Mouse (Mus musculus): ENCODE data around the gene Ppp4r1.

DNA sequence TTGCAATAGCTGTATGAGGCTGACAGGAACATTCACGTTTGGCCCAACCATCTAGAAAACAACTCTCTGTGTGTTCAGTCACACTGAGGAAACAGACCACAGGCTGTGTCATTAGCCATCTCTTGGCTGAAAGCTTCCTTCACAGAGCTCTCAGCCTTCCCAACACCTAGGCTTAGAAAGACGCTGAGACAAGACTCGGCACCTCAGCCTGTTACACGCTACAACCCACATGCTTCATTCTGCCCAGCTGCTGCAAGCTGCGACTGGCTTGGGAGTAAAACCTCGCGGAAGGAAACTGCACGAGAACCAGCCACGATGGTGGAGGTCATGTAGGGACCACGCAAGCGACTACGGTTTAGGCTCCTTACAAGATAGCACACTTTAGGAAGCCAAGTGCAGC, 81.5 kb downstream of the Ppp4r1 start:
- TF ChIP-seq CTCF (IDR thresholded peaks at IDR 0.05 in 2 of 3, conservative IDR thresholded peaks at IDR 0.05 in 1 of 3; ENCODE audit: control insufficient read depth in 1 of 3, insufficient read depth in 1 of 3, low read depth in 2 of 3, low read length in 3 of 3, poor library complexity in 1 of 3, severe bottlenecking in 1 of 3) = no peak
- TF ChIP-seq UBTF (IDR thresholded peaks at IDR 0.05; ENCODE audit: borderline replicate concordance, insufficient read depth, low read depth, low read length) = no peak
- TF ChIP-seq EP300 (IDR thresholded peaks at IDR 0.05; ENCODE audit: low read depth in 1 of 2, low read length in 2 of 2) = no peak
- no peak for TF ChIP-seq MAFK (IDR thresholded peaks at IDR 0.05; ENCODE audit: borderline replicate concordance, low read depth, low read length)
- no peak for TF ChIP-seq MYC (IDR thresholded peaks at IDR 0.05; ENCODE audit: low read depth, low read length)
- TF ChIP-seq JUND (IDR thresholded peaks at IDR 0.05; ENCODE audit: low read depth, low read length) = no peak
- TF ChIP-seq MXI1 (IDR thresholded peaks at IDR 0.05; ENCODE audit: low read depth, low read length) = no peak

Data from MEL (cell line).